Mouse (Mus musculus): ENCODE measurements around the gene Ifna5. TPM values are rescaled to one million over a fixed set of nuclear protein-coding genes. Genes with fewer than 3 reads are reported as not detected.
A peak's percentile ranks its signal among the peaks of the same experiment; 100 is the strongest.
"Not testable (repeated sequence)": the region's sequence is repeated elsewhere in the genome, so short reads cannot be mapped to it uniquely, and the experiment has no call there.

Ifna5 gene
- polyA plus RNA-seq, 1 experiment from 2014 or later: not detected

DNA sequence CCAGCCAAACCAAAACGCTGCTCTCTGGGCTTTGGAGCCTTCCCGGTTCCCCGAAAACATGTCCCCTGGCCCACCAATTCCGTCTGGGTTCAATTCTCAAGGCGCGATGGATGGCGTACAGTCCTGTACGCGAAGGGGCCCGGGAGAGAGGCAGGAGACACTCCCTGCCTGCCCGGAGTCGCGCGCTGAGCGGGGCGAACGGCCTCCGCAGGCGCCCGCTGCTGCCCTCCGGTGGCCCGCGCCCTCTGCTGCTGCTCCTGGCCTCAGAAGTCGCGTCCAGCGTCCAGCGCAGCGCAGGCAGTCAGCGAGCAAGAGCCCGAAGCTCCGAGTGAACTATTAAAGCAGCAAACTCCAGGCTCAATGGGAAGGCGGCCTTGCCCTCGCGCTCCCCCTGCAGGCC lies 29.6 kb upstream of the Ifna5 start:
- H3K9ac ChIP-seq (replicated peaks; ENCODE audit: low read length); H3K9me3 ChIP-seq (ENCODE audit: control insufficient read depth, low read length); H3K27me3 ChIP-seq (ENCODE audit: control insufficient read depth, insufficient read depth, low read length); H3K4me1 ChIP-seq (ENCODE audit: control insufficient read depth, insufficient read depth, low read length); DNase-seq; ATAC-seq (ENCODE audit: low FRiP score, low TSS enrichment); H3K27ac ChIP-seq (replicated peaks; ENCODE audit: low read depth, low read length); H3K36me3 ChIP-seq (ENCODE audit: control insufficient read depth, insufficient read depth, low read length): not testable (repeated sequence)
- Histone ChIP-seq H3K4me2 (ENCODE audit: low read length) (peak overlapping the region; percentile 38), H3K4me3 (replicated peaks; ENCODE audit: low read depth, low read length) (0 out of 2 replicates have a peak overlapping the region, but pooled peaks have one; percentile 14)
- 0% methylated on average over 3 of the region's 34 CpGs for WGBS

DNA sequence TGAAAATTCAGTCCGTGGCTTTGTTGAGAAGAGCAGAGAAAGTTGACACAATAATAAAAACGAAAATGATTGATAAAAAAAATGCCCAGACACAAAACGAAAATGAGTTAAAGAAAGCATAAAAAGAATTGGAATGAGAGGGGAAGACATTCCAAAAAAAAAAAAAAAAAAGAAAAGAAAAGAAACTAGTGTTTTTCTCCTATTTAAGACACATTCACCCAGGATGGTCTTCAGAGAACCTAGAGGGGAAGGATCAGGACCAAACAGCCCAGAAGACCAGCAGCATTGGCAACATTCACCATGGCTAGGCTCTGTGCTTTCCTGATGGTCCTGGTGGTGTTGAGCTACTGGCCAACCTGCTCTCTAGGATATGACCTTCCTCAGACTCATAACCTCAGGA lies 19.4 kb upstream of the Ifna5 start, which contains the start of gene Ifna7:
Gene Ifna7 (plus strand): TSS at position 301 of the 400 bp plus-strand sequence.
- WGBS: 66% methylated on average over 3 of the region's 3 CpGs

DNA sequence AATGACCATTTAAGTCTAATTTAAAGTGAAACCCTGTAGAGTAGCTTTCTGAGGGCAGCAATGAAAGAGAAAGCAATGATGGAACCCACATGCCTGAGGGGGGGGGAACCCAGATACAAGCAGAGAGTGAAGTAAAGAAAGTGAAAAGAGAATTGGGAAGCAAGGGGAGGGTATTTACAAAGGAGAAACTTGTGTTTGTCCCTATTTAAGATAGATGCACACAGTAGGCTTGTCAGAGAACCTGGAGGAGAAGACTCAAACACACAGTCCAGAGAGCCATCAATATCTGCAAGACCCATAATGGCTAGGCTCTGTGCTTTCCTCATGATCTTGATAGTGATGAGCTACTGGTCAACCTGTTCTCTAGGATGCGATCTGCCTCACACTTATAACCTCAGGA lies 15.7 kb upstream of the Ifna5 start, which contains the start of gene Ifna11:
Gene Ifna11 (plus strand): TSS at position 301 of the 400 bp plus-strand sequence.
- no peaks in the 10 kb centered on the region for H3K27me3 ChIP-seq (ENCODE audit: control insufficient read depth, insufficient read depth, low read length)
- no peaks in the 10 kb centered on the region for H3K4me1 ChIP-seq (ENCODE audit: control insufficient read depth, insufficient read depth, low read length)
- no peak for DNase-seq
- H3K36me3 ChIP-seq (ENCODE audit: control insufficient read depth, insufficient read depth, low read length): no peaks in the 10 kb centered on the region
- no peak within 1 kb of the TSS for H3K27ac ChIP-seq (replicated peaks; ENCODE audit: low read depth, low read length)
- H3K4me2 ChIP-seq (ENCODE audit: low read length): no peak within 1 kb of the TSS
- ATAC-seq (ENCODE audit: low FRiP score, low TSS enrichment): no peak
- no peaks in the 10 kb centered on the region for H3K9me3 ChIP-seq (ENCODE audit: control insufficient read depth, low read length)
- H3K4me3 ChIP-seq (replicated peaks; ENCODE audit: low read depth, low read length): no peak within 1 kb of the TSS
- WGBS: 97% methylated on average over 1 of the region's 1 CpGs
- H3K9ac ChIP-seq (replicated peaks; ENCODE audit: low read length): no peak within 1 kb of the TSS

More for the DNA sequence above, 19.4 kb upstream of the Ifna5 start, which contains the start of gene Ifna7:
- no peak within 1 kb of the TSS for H3K27ac ChIP-seq (replicated peaks; ENCODE audit: low read depth, low read length)
- no peak within 1 kb of the TSS for H3K9ac ChIP-seq (replicated peaks; ENCODE audit: low read length)
- no peaks in the 10 kb centered on the region for H3K36me3 ChIP-seq (ENCODE audit: control insufficient read depth, insufficient read depth, low read length)
- DNase-seq: no peak
- no peaks in the 10 kb centered on the region for H3K27me3 ChIP-seq (ENCODE audit: control insufficient read depth, insufficient read depth, low read length)
- H3K4me3 ChIP-seq (replicated peaks; ENCODE audit: low read depth, low read length): no peak within 1 kb of the TSS
- no peaks in the 10 kb centered on the region for H3K9me3 ChIP-seq (ENCODE audit: control insufficient read depth, low read length)
- ATAC-seq (ENCODE audit: low FRiP score, low TSS enrichment): no peak
- H3K4me1 ChIP-seq (ENCODE audit: control insufficient read depth, insufficient read depth, low read length): no peaks in the 10 kb centered on the region
- H3K4me2 ChIP-seq (ENCODE audit: low read length): no peak within 1 kb of the TSS

DNA sequence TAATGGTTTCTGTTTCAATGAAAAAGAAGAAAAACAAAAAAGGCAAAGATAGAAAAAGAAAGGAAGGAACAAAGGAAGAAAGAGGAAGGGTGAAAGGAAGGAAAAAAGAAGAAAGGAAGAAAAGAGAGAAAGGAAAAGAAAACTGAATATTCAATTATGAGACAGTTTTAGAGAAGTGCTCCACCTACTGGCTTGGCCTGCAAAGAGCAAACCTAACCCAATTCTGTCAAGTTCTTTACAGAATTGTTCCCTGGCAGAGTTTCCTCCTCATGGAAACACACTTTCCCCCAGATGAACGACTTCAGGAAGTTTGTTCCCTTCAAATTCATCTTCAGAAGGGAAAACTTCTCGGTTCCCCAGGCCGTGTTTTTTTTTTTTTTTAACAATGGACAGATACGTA lies 12.3 kb upstream of the Ifna5 start:
- no peak overlapping the region for H3K4me3 ChIP-seq (replicated peaks; ENCODE audit: low read depth, low read length)
- H3K9ac ChIP-seq (replicated peaks; ENCODE audit: low read length): no peak overlapping the region
- no peak for ATAC-seq (ENCODE audit: low FRiP score, low TSS enrichment)
- no peak overlapping the region for H3K27ac ChIP-seq (replicated peaks; ENCODE audit: low read depth, low read length)
- peak; percentile 67 for DNase-seq
- no peaks in the 10 kb centered on the region for H3K36me3 ChIP-seq (ENCODE audit: control insufficient read depth, insufficient read depth, low read length)
- no peaks in the 10 kb centered on the region for H3K4me1 ChIP-seq (ENCODE audit: control insufficient read depth, insufficient read depth, low read length)
- no peaks in the 10 kb centered on the region for H3K27me3 ChIP-seq (ENCODE audit: control insufficient read depth, insufficient read depth, low read length)
- H3K4me2 ChIP-seq (ENCODE audit: low read length): no peak overlapping the region
- 20% methylated on average over 4 of the region's 4 CpGs for WGBS
- no peaks in the 10 kb centered on the region for H3K9me3 ChIP-seq (ENCODE audit: control insufficient read depth, low read length)

DNA sequence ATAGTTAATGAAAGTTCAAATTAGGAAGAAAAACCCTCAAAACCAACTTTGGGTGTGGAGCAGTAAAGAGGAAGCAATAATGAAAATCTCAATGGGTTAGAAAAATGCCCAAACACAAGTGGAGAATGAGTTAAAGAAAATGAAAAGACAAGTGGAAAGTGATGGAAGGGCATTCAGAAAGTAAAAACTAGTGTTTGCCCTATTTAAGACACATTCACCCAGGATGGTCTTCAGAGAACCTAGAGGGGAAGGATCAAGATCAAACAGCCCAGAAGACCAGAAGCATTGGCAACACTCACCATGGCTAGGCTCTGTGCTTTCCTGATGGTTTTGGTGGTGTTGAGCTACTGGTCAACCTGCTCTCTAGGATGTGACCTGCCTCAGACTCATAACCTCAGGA lies 8.2 kb upstream of the Ifna5 start, which contains the start of gene Ifna6:
Gene Ifna6 (plus strand): TSS at position 301 of the 400 bp plus-strand sequence.
- not testable (repeated sequence) for DNase-seq; H3K4me1 ChIP-seq (ENCODE audit: control insufficient read depth, insufficient read depth, low read length); H3K4me2 ChIP-seq (ENCODE audit: low read length); ATAC-seq (ENCODE audit: low FRiP score, low TSS enrichment); H3K36me3 ChIP-seq (ENCODE audit: control insufficient read depth, insufficient read depth, low read length); H3K27me3 ChIP-seq (ENCODE audit: control insufficient read depth, insufficient read depth, low read length); H3K9me3 ChIP-seq (ENCODE audit: control insufficient read depth, low read length); H3K27ac ChIP-seq (replicated peaks; ENCODE audit: low read depth, low read length); H3K4me3 ChIP-seq (replicated peaks; ENCODE audit: low read depth, low read length); H3K9ac ChIP-seq (replicated peaks; ENCODE audit: low read length)

DNA sequence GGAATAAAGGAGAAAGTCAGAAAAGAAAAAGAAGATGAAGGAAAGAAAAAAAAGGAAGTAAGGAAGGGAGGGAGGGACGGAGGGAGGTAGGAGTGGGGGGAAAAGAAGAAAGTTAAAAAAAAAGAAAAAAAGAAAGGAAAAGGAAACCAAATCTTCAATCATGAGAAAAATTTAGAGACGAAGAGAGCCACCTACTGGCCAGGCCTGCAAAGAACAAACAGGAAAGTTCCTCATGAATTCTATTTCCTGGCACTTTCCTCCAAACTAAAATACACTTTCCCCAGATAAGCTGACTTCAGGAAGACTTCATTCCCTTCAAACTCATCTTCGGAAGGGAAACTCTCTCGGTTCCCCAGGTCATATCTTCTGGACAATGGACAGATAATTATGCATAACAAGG lies 4.8 kb upstream of the Ifna5 start:
- no peak overlapping the region for H3K4me3 ChIP-seq (replicated peaks; ENCODE audit: low read depth, low read length)
- H3K4me2 ChIP-seq (ENCODE audit: low read length): no peak overlapping the region
- DNase-seq (peak; percentile 59), ATAC-seq (ENCODE audit: low FRiP score, low TSS enrichment) (no peak)
- no peaks in the 10 kb centered on the region for H3K36me3 ChIP-seq (ENCODE audit: control insufficient read depth, insufficient read depth, low read length)
- no peak overlapping the region for H3K27ac ChIP-seq (replicated peaks; ENCODE audit: low read depth, low read length)
- no peak overlapping the region for H3K9ac ChIP-seq (replicated peaks; ENCODE audit: low read length)
- no peaks in the 10 kb centered on the region for H3K27me3 ChIP-seq (ENCODE audit: control insufficient read depth, insufficient read depth, low read length)
- WGBS: 26% methylated on average over 4 of the region's 4 CpGs
- no peaks in the 10 kb centered on the region for H3K4me1 ChIP-seq (ENCODE audit: control insufficient read depth, insufficient read depth, low read length)
- no peaks in the 10 kb centered on the region for H3K9me3 ChIP-seq (ENCODE audit: control insufficient read depth, low read length)

DNA sequence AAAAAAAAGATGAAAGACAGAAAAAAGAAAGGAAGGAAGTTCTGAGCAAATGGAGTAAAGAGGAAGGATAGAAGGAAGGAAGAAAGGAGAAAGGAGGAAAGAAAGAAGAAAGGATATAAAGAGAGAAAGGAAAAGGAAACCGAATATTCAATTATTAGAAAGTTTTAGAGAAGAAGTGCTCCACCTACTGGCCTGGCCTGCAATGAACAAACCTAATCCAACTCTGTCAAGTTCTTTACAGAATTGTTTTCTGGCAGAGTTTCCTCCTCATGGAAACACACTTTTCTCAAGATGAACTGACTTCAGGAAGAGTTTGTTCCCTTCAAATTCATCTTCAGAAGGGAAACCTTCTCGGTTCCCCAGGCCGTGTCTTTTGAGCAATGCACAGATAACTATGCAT lies 3.5 kb downstream of the Ifna5 start:
- Histone ChIP-seq H3K9ac (replicated peaks; ENCODE audit: low read length) (no peak overlapping the region), H3K4me3 (replicated peaks; ENCODE audit: low read depth, low read length) (no peak overlapping the region), H3K27ac (replicated peaks; ENCODE audit: low read depth, low read length) (no peak overlapping the region), H3K4me2 (ENCODE audit: low read length) (no peak overlapping the region), H3K27me3 (ENCODE audit: control insufficient read depth, insufficient read depth, low read length) (no peaks in the 10 kb centered on the region), H3K4me1 (ENCODE audit: control insufficient read depth, insufficient read depth, low read length) (no peaks in the 10 kb centered on the region), H3K9me3 (ENCODE audit: control insufficient read depth, low read length) (no peaks in the 10 kb centered on the region), H3K36me3 (ENCODE audit: control insufficient read depth, insufficient read depth, low read length) (no peaks in the 10 kb centered on the region)
- DNase-seq (peak; percentile 62), ATAC-seq (ENCODE audit: low FRiP score, low TSS enrichment) (no peak)
- 55% methylated on average over 3 of the region's 3 CpGs for WGBS

DNA sequence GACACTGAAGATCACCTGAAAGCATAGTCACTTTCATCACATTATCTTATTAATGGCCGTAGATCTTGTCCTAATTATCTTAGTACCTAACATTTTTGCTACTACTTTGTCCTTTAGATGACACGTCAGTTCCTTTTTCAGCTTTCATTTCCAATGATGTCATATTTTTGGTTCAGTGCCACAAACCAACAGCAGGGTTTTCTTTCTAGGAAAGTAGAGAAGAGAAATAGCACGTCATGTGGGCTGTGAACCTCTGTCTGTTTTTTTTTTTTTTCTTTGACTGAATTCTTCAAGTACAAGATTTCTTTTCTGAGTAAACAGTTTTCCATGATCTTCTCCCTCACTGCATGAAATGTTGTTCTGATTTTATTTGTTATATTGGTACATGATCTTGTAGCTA lies 4.7 kb downstream of the Ifna5 start:
- no peak for ATAC-seq (ENCODE audit: low FRiP score, low TSS enrichment)
- Histone ChIP-seq H3K27me3 (ENCODE audit: control insufficient read depth, insufficient read depth, low read length) (no peaks in the 10 kb centered on the region), H3K9me3 (ENCODE audit: control insufficient read depth, low read length) (no peaks in the 10 kb centered on the region), H3K27ac (replicated peaks; ENCODE audit: low read depth, low read length) (no peak overlapping the region), H3K9ac (replicated peaks; ENCODE audit: low read length) (no peak overlapping the region), H3K4me2 (ENCODE audit: low read length) (no peak overlapping the region), H3K36me3 (ENCODE audit: control insufficient read depth, insufficient read depth, low read length) (no peaks in the 10 kb centered on the region), H3K4me1 (ENCODE audit: control insufficient read depth, insufficient read depth, low read length) (no peaks in the 10 kb centered on the region), H3K4me3 (replicated peaks; ENCODE audit: low read depth, low read length) (no peak overlapping the region)
- WGBS: 86% methylated on average over 3 of the region's 3 CpGs
- DNase-seq: no peak

DNA sequence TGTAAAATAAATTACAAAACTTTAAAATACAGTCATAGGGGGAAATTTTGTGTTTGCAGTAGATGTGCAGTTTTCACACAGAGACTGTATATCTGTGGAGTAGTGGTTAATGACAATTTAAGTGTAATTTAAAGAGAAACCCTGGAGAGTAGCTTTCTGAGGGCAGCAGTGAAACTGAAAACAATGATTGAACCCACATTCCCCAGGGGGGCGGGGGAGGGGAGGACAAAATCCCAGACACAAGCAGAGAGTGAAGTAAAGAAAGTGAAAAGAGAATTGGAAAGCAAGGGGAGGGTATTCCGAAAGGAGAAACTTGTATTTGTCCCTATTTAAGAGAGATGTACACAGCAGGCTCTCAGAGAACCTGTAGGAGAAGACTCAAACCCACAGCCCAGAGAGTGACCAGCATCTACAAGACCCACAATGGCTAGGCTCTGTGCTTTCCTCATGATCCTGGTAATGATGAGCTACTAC lies 6.2 kb downstream of the Ifna5 start, which contains the start of gene Ifna4:
Gene Ifna4 (plus strand): TSS at position 424 of the 474 bp plus-strand sequence.
- Histone ChIP-seq H3K4me1 (ENCODE audit: control insufficient read depth, insufficient read depth, low read length) (no peaks in the 10 kb centered on the region), H3K4me3 (replicated peaks; ENCODE audit: low read depth, low read length) (no peak within 1 kb of the TSS), H3K36me3 (ENCODE audit: control insufficient read depth, insufficient read depth, low read length) (no peaks in the 10 kb centered on the region), H3K9me3 (ENCODE audit: control insufficient read depth, low read length) (no peaks in the 10 kb centered on the region), H3K9ac (replicated peaks; ENCODE audit: low read length) (no peak within 1 kb of the TSS), H3K27me3 (ENCODE audit: control insufficient read depth, insufficient read depth, low read length) (no peaks in the 10 kb centered on the region), H3K4me2 (ENCODE audit: low read length) (no peak within 1 kb of the TSS), H3K27ac (replicated peaks; ENCODE audit: low read depth, low read length) (no peak within 1 kb of the TSS)
- no peak for ATAC-seq (ENCODE audit: low FRiP score, low TSS enrichment)
- DNase-seq: no peak
- 34% methylated on average over 2 of the region's 2 CpGs for WGBS

Measured in midbrain, embryonic 14.5 days (tissue).